Mouse (Mus musculus) spleen, adult 2 months (tissue): ENCODE measurements at regions not wholly inside any gene's neighbourhood (a gene's known extent, or its start where the extent isn't known, plus 50 kb on each side); places are given as distances from the start of the nearest gene placed in this dataset.

Source experiments
- CTCF ChIP-seq: fragments of 200-500 bp; IDR thresholded peaks from 2 replicates; pipeline ENCODE4 v1.5.1; 2011; ENCODE audit warnings: mild to moderate bottlenecking, inconsistent platforms; ENCODE audit not compliant: insufficient read depth, insufficient read length, insufficient replicate concordance; ENCODE audit errors: extremely low read depth
- POLR2A ChIP-seq: fragments of 200-500 bp; IDR thresholded peaks from 2 replicates; pipeline ENCODE4 v1.6.1; 2011; ENCODE audit warnings: low read depth, low read length, inconsistent platforms

DNA sequence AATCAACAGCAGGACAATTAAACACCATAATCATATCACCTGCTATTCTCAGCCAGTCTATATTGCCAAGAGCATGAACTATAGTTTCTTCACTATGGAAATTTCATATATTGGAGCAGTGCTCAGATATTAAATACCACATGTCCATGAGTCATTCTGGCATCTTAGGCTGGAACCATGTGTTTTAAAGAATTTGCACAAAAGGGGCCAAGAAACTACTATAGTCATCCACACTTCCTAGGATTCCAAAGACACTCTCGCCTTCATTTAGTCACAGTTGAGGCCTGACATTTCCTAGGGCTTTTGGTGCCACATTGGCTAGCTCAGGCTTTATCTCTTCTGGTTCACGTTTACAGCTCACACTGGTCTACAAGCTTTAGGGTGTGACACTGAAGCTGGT, 293.7 kb downstream of the Foxa2 start:
- TF ChIP-seq CTCF (no peak), POLR2A (no peak)
